Mouse (Mus musculus): Measurements from ENCODE around the gene Frmd3.
"Not testable (repeated sequence)": the region's sequence is repeated elsewhere in the genome, so short reads cannot be mapped to it uniquely, and the experiment has no call there.

Frmd3 gene

GRCm38 (mm10) chr4:74013211-74014047 is at the start of gene Frmd3:
TSS of gene Frmd3 (plus strand) at chr4:74013442.
- DNase-seq (ENCODE audit: low spot score in 2 of 2): peak; percentile 17 to 58

GRCm38 (mm10) chr4:73980454-73980853 is 32.8 kb upstream of the Frmd3 start:
- no peak for DNase-seq (ENCODE audit: low spot score in 2 of 2)

DNA sequence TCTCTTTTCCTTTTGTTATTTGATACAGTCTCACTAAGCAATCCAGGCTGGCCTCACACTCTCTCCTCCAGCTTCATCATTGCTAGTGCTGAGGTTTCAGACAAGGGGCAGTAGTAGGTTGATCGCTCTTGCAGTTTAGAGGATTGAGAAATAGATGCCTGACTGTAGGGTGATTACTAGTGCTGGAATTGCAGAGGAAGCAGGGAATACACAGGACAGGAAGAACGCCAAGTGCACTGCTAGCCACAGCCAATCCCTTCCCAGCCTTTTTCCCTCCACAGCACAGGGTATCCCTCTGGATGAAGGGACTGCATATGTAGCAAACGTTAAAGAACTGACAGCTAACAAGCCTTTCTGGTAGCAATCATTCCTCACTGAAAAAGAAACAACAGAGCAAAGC is 965 bp upstream of the Frmd3 start:
- DNase-seq (ENCODE audit: low spot score in 2 of 2): no peak

GRCm38 (mm10) chr4:74012700-74013099 is 542 bp upstream of the Frmd3 start:
- no peak for DNase-seq (ENCODE audit: low spot score in 2 of 2)

GRCm38 (mm10) chr4:74014048-74014500 is 832 bp downstream of the Frmd3 start:
- no peak for DNase-seq (ENCODE audit: low spot score in 2 of 2)

GRCm38 (mm10) chr4:74020084-74020483 is 6.8 kb downstream of the Frmd3 start:
- DNase-seq (ENCODE audit: low spot score in 2 of 2): no peak

GRCm38 (mm10) chr4:74043226-74043625 is 30.0 kb downstream of the Frmd3 start:
- no peak for DNase-seq (ENCODE audit: low spot score in 2 of 2)

GRCm38 (mm10) chr4:74051692-74052091 is 38.5 kb downstream of the Frmd3 start:
- DNase-seq (ENCODE audit: low spot score in 2 of 2): no peak

DNA sequence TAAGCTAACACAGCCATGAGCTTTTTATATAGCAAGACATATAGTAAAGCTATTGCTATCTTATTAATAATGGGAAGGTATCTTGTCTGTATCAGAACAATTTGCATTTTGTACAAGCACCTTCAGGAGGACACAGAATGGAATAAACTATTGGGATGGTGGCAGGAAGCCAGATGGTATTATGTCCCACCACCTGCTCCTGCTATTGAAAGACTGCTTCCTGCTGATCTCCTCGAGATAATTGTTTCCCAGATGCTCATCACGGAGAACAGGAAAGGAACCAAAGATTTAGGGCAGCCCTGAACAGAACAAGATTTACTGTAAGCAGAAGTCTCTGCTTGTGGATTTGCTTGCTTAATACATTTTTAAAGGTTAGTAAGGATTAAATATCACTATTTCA is 63.5 kb downstream of the Frmd3 start:
- DNase-seq (ENCODE audit: low spot score in 2 of 2): no peak

GRCm38 (mm10) chr4:74110816-74111215 is 97.6 kb downstream of the Frmd3 start:
- DNase-seq (ENCODE audit: low spot score in 2 of 2): no peak

GRCm38 (mm10) chr4:74191528-74191927 is 178.3 kb downstream of the Frmd3 start:
- no peak for DNase-seq (ENCODE audit: low spot score in 2 of 2)

GRCm38 (mm10) chr4:74201281-74201811 is 188.1 kb downstream of the Frmd3 start:
- DNase-seq (ENCODE audit: low spot score in 2 of 2): no peak

DNA sequence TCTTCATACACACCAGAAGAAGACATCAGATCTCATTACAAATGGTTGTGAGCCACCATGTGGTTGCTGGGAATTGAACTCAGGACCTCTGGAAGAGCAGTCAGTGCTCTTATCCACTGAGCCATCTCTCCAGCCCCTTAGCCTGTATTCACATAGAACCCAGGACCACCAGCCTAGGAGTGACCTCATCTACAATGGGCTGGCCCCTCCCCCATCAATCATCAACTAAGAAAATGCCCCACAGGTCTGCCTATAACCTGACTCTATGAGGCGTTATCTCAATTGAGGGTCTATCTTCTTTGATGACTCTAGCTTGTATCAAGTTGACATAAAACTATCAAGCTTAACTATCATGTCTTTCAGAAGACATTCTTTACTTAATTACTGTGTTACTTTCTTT is 208.5 kb downstream of the Frmd3 start:
- not testable (repeated sequence) for DNase-seq (ENCODE audit: low spot score in 2 of 2)

GRCm38 (mm10) chr4:74222360-74222759 is 209.1 kb downstream of the Frmd3 start:
- no peak for DNase-seq (ENCODE audit: low spot score in 2 of 2)

GRCm38 (mm10) chr4:74224210-74224609 is 211.0 kb downstream of the Frmd3 start:
- DNase-seq (ENCODE audit: low spot score in 2 of 2): no peak

GRCm38 (mm10) chr4:74230994-74231393 is 217.8 kb downstream of the Frmd3 start:
- no peak for DNase-seq (ENCODE audit: low spot score in 2 of 2)

GRCm38 (mm10) chr4:74231405-74231804 is 218.2 kb downstream of the Frmd3 start:
- DNase-seq (ENCODE audit: low spot score in 2 of 2): peak in 1 of 2 experiments; percentile 62

DNA sequence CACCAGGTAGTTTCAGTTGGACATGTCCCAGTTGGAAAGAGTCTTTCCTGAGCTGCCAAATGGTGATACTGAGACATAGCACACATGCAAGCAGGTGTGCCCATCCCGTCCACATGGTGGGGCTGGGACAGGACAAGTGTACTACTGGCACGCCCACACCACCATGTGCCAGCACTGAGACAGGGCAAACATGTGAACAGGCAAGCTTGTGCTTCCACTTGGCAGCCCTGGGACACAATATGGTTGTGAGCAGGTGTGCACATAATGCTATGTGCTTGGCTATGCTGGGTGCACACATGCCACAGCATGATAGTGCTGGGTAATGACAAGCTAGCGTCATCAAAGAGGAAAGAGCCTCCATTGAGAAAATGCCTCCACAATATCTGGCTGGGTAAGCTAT is 220.3 kb downstream of the Frmd3 start:
- no peak for DNase-seq (ENCODE audit: low spot score in 2 of 2)

- DNase-seq (ENCODE audit: low spot score in 2 of 2): no peak
These were observed 228.9 kb downstream of the Frmd3 start, which contains the start of gene Kdm4c for GRCm38 (mm10) chr4:74242176-74242575. TSS of gene Kdm4c (plus strand) at chr4:74242497.

Data from urinary bladder, postnatal 4 days (tissue).